Mouse (Mus musculus) spleen, postnatal 36 days (tissue): ENCODE data around the gene AA467197.

Source experiments
- DNase-seq, 2 experiments: peaks; one replicate each; pipeline ENCODE4 v3.0.0; 2022; ENCODE audit warnings: low spot score in 2 of 2, mixed read lengths in 1 of 2

The AA467197 gene

DNA sequence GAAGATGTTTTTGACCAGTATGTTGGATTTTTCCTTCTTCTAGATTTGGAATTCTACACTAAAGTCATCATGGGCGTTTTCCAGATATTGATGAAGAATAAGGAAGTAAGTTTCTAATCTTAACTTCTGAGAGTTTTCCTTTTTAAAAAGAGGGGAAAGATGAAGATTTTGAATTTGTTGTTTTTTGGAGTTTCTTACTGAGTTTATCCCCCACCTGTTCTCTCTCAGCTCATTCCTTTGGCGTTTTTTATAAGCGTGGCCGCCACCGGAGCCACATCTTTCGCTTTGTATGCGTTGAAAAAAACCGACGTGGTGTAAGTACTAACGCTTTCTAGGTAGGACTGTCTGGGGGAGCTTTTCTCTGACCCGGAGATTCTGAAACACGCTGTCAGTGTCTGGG, 1.2 kb downstream of the AA467197 start:
- DNase-seq, result no peak

DNA sequence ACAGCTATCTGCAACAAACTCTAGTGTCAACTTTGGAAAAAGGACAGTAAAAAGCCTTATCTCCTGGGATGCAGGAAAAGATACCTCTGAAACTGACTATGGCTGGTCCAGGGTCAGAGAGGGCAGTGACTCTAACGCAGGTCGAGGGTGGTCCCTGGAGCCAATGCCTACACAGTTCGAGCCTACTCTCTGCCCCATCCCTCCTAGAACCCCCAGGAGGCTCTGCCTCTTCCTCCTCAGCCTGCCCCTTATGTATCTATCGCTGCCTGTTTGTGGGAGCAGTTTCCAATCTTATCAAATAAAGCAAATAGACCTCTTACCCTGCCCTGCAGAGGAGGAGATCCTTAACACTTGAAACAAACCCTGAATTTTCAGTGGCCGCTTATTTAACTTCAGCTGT, 1.9 kb downstream of the AA467197 start:
- no peak for DNase-seq

DNA sequence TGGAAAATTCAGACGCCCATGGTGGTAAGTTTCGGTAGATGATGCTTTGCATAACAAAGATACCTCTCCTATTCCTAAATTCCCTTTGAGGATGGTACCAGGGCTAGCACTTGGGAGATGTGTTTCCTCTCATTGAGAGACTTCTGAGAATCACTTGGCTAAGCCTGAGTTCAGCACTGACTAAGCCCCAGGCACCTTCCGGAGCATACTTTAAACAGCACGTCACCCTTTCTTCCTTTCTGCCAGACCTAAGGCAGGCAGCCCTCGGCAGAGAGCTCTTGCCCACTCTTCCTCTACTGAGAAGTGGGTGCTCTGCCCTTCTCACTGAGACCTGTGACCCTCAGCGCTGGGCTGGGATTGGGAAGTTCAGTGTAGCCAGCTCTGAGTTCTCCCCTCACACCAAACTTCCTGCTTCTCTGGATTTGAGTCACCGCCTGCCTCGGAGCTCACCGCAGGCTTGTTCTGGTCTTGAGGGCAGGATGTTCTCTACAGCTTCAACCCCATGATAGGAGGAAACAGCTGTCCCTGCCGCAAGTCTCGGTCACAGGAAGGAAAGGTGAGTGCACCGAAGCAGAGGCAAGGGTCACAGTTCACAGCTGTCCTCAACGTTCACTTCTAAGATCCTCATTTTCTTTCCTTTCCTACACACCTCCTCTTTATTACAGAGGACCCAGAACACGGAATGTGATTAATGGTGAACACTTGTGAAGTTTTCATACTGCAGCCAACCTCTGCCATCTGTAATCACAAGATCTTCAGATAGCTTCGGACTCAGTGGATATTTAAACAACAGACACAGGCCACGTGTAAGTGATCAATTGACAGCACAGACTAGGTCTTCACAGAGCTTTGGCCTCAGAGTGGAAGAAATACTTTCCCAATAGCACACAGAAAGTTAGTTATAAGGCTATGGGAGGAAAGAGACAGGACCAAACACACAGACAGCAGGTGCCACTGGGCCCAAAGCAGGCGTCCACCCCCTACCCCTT, 15.6 kb downstream of the AA467197 start:
- DNase-seq, result peak; percentile 86

DNA sequence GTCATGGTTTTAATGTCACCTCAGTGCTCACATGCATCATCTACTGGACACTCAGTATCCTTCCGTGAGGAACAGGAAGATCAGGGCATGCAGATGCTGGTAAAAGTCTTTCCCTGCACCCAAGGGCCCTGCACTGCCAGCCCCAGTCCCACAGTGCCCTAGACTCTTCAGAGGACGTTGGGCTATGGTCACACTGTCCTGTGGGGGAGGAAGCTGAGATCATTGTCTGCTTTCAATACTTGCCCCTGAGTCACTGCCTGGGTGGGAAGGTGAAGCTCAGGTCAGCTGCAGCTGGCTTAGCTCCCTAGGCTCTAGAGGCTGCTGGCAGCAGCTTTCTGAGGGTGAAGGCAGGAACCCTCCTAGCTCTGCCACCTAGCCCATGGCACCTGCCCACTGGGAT, 19.3 kb downstream of the AA467197 start:
- DNase-seq, result no peak

DNA sequence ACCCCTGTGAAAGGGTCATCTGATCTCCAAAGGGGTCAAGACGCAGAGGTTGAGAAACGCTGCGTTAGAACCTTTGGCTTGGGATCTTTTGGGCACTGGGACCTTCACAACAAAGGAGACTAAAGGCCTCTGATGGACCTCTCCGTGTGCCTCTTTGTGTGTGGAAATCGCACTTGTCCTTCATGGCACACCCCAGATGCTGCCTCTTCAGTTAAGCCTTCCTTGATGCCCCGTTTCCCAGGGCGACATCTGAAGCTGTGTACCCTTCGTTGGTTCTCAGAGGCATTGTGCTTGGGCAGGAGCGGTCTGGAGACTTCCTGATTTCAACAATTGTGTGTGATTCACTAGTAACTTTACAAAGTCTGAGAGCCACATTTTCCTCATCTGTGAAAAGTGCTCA, 20.0 kb downstream of the AA467197 start:
- DNase-seq, result no peak

DNA sequence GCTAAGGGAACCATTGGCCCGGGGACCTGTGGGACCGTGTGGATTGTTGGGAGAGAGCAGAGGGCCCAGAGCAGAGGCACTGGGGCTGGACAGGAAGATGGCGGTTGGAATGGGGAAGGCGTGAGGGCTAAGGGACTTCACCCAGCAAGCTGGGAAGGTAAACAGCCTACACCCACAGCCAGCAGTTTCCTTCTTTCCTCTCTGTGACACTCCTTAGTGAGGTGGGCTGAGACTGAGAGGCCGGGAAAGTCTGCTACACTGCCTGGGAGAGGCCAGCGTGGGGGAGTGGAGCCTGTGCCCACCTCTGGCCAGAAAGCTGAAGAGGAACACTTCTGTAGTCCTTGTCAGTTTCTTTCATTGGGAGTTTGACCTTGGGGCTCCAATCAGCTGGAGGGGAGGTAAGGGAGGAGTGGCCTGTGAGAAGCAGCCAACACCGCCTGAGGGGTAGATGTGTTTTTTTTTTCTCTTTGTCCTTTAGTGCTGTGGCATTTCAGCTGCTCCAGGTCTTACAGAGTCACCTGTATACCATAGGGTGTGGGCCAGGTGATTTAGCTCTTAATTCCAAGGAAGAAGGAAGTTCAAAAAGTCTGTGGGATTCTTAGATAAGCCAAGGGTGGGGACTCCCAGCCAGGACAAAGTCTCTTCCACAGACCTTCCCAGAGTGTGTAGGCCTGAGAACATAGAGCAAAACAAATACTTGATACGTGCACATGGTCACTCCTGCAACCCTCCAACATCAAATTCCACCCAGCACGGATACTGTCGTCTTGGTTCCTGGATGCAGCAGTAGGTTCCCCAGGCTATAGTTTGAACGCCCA, 21.1 kb downstream of the AA467197 start:
- no peak for DNase-seq

DNA sequence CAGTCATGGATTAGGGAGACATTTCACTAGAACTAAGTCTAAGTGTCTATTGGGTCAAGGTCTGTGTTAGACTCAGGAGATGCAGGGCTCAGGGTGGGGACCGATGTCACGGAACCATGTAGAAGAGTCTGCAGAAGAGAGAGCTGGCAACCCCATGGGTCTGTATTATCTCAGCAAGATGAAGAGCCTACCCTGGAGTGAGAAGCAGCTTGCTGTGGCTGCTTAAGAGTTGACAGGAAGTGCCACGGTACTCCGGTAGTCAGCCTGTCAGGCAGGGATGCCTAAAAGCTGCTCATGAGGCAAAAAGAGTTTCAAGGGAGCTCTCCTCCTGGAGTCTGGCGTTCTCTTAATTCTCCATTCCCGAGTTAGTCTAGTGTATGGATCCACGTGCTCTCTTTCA, 23.0 kb downstream of the AA467197 start:
- DNase-seq, result no peak

DNA sequence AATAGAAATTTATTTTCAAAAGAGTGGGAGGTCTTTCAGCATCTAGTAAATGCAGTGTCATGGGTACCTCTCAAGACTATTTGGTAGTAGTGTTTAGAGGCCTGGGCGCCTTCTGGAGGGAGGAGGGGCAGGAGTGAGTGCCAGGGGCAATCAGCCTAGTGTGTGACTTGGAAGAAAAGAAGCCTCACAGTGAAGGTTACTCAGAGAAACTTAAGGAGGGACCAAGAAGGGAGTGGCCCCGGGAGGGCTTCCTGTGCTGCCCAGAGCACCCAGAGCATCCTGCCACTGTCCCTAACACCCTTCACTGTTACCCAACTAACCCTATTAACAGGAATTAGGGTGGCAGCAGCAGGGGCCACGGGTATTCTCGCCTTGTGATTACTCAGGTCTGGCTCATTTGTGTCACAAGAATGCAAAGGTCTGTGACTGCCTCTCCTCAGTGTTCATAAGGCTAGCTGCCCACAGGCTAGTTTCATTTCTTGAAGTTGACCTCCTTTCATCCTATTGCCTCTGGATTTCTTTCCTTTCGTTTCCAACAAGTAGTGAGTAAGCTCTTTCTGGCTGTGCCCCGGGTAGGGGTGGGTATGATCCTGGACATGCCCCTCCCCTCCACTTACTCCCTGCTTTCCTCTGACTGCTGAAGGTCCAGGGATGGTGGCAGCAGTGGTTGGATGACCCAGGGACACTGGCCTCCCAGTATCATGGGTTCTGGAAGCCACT, 28.6 kb downstream of the AA467197 start:
- DNase-seq, result no peak

DNA sequence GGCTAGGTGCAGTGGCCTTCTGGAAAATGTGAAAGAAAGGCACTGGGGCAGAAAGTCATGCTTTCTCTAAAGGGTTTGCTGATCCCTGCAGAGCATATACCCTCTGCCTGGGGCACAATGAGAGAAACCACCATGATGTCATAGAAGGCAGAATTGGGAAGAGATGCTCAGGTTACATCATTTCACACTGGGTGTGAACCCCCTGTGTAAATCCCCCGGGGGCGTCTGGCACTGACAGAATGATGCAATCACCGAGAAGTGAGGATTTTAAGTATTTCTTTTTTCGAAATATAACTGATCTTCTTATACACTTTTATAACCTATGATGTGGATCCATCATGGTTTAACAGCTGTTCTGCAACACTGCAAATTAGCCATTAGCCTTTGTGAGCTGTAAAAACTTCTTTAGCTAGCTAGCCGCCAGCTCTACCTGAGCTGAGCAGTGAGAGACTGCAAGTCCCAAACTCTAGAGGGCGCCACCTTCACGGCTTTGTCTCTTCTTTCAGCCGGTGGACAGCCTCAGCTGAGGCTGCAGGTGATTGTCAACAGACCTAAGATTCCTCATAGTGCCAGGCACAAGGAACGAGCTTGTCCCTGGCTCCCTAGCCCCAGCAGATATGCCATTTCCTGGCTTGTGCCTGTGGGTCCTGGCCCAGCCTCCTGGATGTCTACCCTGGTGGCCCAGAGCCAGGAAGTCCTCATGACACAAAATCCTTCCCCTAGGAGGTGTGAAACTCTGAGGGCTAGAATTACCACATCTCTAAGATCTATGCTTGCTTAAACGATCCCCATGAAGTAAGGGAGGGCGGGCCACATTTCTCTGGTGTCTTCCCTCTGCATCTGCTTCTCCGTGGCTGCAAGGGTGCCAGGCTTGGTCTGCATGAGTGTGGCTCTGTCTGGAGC, 29.4 kb downstream of the AA467197 start:
- peak; percentile 21 to 28 for DNase-seq

DNA sequence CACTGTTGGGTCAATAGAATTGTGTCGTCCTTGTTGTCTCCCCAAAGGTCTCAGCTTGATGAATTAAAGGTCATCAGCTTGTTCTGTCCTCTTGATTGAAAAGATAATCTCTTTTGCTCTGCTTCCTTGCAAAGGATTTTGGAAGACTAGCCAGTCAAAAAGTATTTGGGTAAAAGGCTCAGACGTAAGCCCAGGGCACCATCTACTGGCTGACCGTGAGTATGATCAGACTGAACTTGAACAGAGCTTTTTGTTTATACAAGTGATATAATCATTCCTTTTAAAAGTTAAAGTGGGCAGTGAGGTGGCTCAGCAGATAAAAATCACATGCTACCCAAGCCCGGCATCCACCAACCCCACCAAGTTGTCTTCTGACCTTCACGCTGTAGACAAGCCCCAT, 31.1 kb downstream of the AA467197 start:
- peak in 1 of 2 experiments; percentile 38 for DNase-seq

DNA sequence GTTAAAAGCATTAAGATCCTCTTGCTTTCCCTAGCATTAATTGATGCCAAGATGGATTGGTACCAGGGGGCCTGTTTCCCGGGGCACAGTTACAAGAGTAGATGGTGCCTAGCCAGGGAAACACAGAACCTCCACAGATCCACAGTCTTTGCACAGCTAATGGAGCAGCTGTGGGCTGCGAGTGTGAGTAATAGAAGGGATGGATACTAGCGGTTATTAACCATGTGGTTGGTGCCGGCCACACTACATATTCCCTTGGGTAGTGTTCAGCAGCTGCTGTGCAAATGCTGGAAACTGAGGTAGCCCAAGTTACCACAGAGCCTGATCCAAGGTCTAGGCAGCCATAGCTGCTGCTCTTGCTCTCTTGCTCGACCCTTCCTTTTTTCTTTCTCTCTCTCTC, 34.9 kb downstream of the AA467197 start:
- no peak for DNase-seq

DNA sequence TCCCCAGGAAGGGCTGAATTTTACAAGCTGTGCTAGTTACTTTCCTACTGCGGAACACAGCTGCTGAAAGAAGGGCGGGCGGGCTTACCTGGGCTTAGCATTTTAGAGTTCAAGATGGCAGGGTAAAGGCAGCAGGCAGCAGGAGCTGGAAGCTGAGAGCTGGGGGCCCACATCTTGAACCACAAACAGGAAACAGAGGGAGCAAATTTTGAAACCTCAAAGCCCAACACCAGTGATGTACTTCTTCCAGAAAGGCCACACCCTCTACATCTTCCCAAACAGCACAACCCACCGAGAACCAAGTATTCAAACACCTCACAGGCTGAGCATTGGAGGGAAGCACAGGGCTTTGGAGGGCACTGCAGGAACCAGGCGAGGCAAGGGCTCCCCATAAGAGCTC, 36.1 kb downstream of the AA467197 start:
- no peak for DNase-seq

DNA sequence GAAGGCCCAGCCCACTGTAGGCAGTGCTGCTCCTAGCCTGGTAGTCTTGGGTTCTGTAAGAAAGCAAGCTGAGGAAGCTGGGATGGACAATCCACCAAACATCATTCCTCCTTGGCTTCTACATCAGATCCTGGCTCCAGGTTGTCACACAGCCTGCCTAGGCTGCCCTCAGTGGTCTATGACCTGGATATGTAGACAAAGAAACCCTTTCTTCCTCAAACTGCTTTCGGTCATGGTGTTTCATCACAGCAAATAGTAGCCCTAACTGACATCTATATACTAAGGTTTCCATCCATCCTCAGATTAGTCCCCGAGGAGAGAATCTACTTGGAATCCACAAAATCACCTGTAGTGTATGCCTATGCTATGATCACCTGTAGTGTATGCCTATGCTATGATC, 38.3 kb downstream of the AA467197 start:
- DNase-seq, result no peak

DNA sequence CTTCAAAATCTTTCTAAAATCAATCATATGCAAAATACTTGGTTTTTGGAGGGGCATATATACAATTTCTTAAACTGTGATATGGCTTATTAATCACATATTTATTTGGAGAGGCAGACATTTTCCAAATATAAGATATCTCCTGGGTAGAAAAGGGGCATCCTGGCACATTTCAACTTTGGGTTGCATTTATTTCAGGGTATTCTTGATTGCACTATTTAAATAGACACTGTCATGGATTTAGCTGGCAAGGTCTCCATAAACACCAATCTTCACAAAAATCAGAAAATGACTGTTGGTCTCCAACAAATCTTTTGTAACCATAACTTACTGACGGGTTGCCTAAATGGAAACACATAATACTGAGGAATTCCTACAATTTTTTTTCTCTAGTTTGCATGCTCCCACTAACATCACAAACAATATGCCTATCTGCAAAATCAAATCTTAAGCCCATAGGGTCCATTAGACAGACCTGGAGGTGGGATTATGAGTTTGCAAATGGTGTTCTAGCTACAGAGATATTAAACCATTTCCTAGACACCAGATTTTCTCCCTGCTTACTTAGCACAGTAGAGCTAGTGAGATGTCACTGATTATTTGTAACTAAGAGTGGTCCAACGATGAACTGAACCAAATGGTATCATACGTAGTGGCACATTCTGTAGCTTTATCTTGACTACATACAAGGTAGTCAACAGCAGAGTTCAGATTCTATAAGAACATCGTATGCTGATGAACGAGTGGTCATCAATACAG, 44.8 kb downstream of the AA467197 start:
- DNase-seq, result no peak

DNA sequence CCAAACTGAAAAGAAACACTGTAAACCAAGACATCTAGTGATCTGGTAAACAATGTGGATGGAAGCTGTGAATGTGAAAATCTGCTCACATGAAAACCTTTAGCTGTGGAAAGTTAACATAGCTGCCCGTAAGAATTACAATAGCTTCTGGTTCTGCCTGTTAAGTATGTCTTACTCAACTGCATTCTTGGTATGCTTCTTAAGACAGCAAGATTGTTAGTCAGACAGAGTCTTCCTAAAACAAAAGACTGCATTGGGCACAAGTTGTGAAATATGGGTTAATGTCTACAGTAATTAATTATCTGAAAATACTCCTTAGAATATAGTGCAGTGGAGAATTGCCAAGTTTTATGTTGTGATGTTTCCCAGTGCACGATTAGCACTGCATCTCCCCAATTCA, 45.7 kb downstream of the AA467197 start:
- no peak for DNase-seq

DNA sequence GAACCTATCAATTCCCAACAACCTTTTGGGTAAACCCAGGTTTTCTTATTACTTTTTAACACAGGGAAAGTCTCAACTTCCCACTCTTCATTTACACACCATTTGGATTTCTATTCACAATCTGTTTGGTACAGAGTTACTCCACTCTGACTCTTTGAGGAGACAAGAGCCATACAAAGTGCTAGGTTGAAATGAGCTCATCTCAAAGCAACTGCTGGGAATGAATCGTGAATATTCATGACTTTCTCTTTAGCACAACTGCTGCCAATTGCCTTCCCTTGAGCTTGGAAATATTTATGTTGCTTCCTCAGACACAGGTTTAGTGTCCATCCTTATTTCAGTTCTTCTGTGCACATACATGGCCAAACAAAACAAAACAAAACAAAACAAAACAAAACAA, 46.9 kb downstream of the AA467197 start:
- DNase-seq, result no peak

DNA sequence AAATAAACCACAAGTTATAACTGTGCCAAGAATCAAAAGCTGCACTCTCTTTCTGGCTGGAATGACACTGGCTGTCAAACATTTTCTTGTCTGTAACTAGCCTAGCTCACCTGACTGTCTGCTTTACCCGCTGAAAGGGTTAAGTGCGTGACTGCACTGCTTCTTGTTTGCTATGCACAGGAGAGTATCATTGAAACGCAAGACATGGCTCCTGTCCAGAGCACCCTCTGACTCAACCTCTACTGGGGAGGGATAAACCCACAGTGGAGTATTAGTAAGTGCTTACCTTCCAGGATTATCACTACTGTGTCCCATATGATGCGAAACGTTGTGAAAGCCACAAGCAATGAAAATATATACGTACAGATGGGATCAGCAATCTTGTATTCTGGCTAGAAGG, 49.9 kb downstream of the AA467197 start:
- DNase-seq, result no peak
